Mouse (Mus musculus) thymus, postnatal 14 days (tissue): ENCODE results near the gene Col20a1.

Source experiments
- DNase-seq: peaks from one replicate; pipeline ENCODE4 v3.0.0; 2021

The Col20a1 gene

GRCm38 (mm10) chr2:180995457-180995856, 9.1 kb downstream of the Col20a1 start:
- DNase-seq: no peak

GRCm38 (mm10) chr2:180996436-180996835, 10.1 kb downstream of the Col20a1 start:
- DNase-seq: peak; percentile 24

GRCm38 (mm10) chr2:180996905-180997304, 10.6 kb downstream of the Col20a1 start:
- DNase-seq: no peak

GRCm38 (mm10) chr2:181007054-181007453, 20.7 kb downstream of the Col20a1 start:
- no peak for DNase-seq

GRCm38 (mm10) chr2:181008339-181008738, 22.0 kb downstream of the Col20a1 start:
- DNase-seq: no peak

- no peak for DNase-seq
These were observed 45.1 kb downstream of the Col20a1 start for GRCm38 (mm10) chr2:181031406-181031934.

GRCm38 (mm10) chr2:181032407-181032806, 46.1 kb downstream of the Col20a1 start:
- no peak for DNase-seq

GRCm38 (mm10) chr2:181033310-181033709, 47.0 kb downstream of the Col20a1 start:
- DNase-seq: no peak

- no peak for DNase-seq
These were observed 48.9 kb downstream of the Col20a1 start for GRCm38 (mm10) chr2:181035186-181035585.

- DNase-seq: no peak
These were observed 50.2 kb downstream of the Col20a1 start for GRCm38 (mm10) chr2:181036561-181036960.

GRCm38 (mm10) chr2:181038644-181039355, 52.5 kb downstream of the Col20a1 start:
- no peak for DNase-seq

GRCm38 (mm10) chr2:181039356-181039680, 53.0 kb downstream of the Col20a1 start:
- DNase-seq: no peak

GRCm38 (mm10) chr2:181041941-181042340, 55.6 kb downstream of the Col20a1 start:
- DNase-seq: no peak

- DNase-seq: no peak
These were observed 56.0 kb downstream of the Col20a1 start for GRCm38 (mm10) chr2:181042376-181042775.

GRCm38 (mm10) chr2:181043437-181043836, 57.1 kb downstream of the Col20a1 start, which contains the start of gene Chrna4:
Gene Chrna4, minus strand, starts transcription at chr2:181043546.
- no peak for DNase-seq

GRCm38 (mm10) chr2:181044001-181044400, 57.7 kb downstream of the Col20a1 start:
- DNase-seq: no peak

GRCm38 (mm10) chr2:181048252-181048945, 62.1 kb downstream of the Col20a1 start:
- no peak for DNase-seq

GRCm38 (mm10) chr2:181048986-181049385, 62.7 kb downstream of the Col20a1 start:
- DNase-seq: no peak

GRCm38 (mm10) chr2:181052171-181052570, 65.8 kb downstream of the Col20a1 start:
- no peak for DNase-seq

- no peak for DNase-seq
These were observed 71.0 kb downstream of the Col20a1 start for GRCm38 (mm10) chr2:181057341-181057740.

GRCm38 (mm10) chr2:181058193-181058592, 71.9 kb downstream of the Col20a1 start:
- no peak for DNase-seq

GRCm38 (mm10) chr2:181060127-181060526, 73.8 kb downstream of the Col20a1 start:
- DNase-seq: peak; percentile 60

- no peak for DNase-seq
These were observed 79.5 kb downstream of the Col20a1 start for GRCm38 (mm10) chr2:181065827-181066226.
